Mouse (Mus musculus) G1E (cell line): ENCODE results near the gene H2afz.

Experiments used
- CTCF ChIP-seq: IDR thresholded peaks from 2 replicates; pipeline ENCODE4 v1.5.1; 2012; ENCODE audit warnings: low read depth, low read length, inconsistent platforms, mixed read lengths
- GATA1 ChIP-seq: IDR thresholded peaks from 2 replicates; pipeline ENCODE4 v1.6.1; 2012; ENCODE audit warnings: borderline replicate concordance, low read length, inconsistent platforms, mixed read lengths
- POLR2AphosphoS5 ChIP-seq: IDR thresholded peaks from 2 replicates; pipeline ENCODE4 v1.6.1; 2012; ENCODE audit warnings: low read depth, low read length, inconsistent platforms; ENCODE audit not compliant: insufficient replicate concordance
- TAL1 ChIP-seq: conservative IDR thresholded peaks from 2 replicates; pipeline ENCODE4 v1.6.1; 2012; ENCODE audit warnings: low read depth, low read length, inconsistent platforms, mixed read lengths

DNA sequence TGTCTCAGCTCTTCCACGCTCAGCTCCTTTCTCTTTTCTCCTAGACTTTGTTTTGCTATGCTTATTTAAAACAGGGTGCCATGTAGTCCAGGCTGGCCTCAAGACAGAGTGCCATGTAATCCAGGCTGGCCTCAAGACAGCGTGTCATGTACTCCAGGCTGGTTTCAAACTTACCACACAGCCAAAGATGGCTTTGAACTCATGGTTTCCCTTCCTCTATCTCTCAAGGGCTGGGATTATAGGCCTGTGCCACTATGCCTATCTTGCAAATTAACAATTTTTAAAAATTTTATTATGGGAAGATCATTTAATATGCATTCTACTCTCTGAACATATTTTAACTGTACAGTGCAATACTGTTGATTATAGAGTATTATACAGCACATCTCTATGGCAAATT lies 33.1 kb upstream of the H2afz start:
- no peak for TF ChIP-seq CTCF
- TF ChIP-seq GATA1, result no peak
- no peak for TF ChIP-seq TAL1
- TF ChIP-seq POLR2AphosphoS5, result no peak
